Mouse (Mus musculus): ENCODE data around the gene Myl6. TPM values are rescaled to one million over a fixed set of nuclear protein-coding genes. Genes with fewer than 3 reads are reported as not detected.
A peak's percentile ranks its signal among the peaks of the same experiment; 100 is the strongest.
"Not testable (repeated sequence)": the region's sequence is repeated elsewhere in the genome, so short reads cannot be mapped to it uniquely, and the experiment has no call there.

Myl6 gene
- polyA plus RNA-seq, 1 experiment from 2014 or later: 1,676 TPM

- 62% methylated on average over 9 of the region's 9 CpGs for WGBS
- Histone ChIP-seq H3K4me3 (replicated peaks) (no peak overlapping the region), H3K36me3 (0 out of 2 replicates have a peak, but pooled peaks cover 7% of the 10 kb centered on the region), H3K27me3 (replicated peaks) (no peaks in the 10 kb centered on the region), H3K27ac (peak overlapping the region; percentile 9; the same call in 1 of the 2 replicates), H3K9ac (no peak overlapping the region), H3K4me1 (replicated peaks) (0 out of 2 replicates have a peak, but pooled peaks cover 4% of the 10 kb centered on the region), H3K4me2 (replicated peaks) (no peak overlapping the region), H3K9me3 (no peaks in the 10 kb centered on the region)
- ATAC-seq: no peak
Measured at GRCm38 (mm10) chr10:128508260-128508659, 14.3 kb upstream of the Myl6 start.

GRCm38 (mm10) chr10:128505974-128506373 is 12.0 kb upstream of the Myl6 start:
- Histone ChIP-seq H3K27ac (no peak overlapping the region), H3K36me3 (no peaks in the 10 kb centered on the region), H3K9me3 (no peaks in the 10 kb centered on the region), H3K4me3 (replicated peaks) (no peak overlapping the region), H3K4me2 (replicated peaks) (no peak overlapping the region), H3K4me1 (replicated peaks) (peaks cover 11% of the 10 kb centered on the region), H3K9ac (no peak overlapping the region), H3K27me3 (replicated peaks) (no peaks in the 10 kb centered on the region)
- ATAC-seq: no peak
- 94% methylated on average over 14 of the region's 14 CpGs for WGBS

GRCm38 (mm10) chr10:128505371-128505667 is 11.4 kb upstream of the Myl6 start:
- not testable (repeated sequence) for H3K27ac ChIP-seq; H3K27me3 ChIP-seq (replicated peaks); H3K9me3 ChIP-seq; H3K36me3 ChIP-seq; ATAC-seq; H3K9ac ChIP-seq; H3K4me3 ChIP-seq (replicated peaks); H3K4me2 ChIP-seq (replicated peaks)
- H3K4me1 ChIP-seq (replicated peaks): peaks cover 11% of the 10 kb centered on the region
- WGBS: 90% methylated on average over 5 of the region's 5 CpGs

- H3K9ac ChIP-seq: no peak overlapping the region
- no peaks in the 10 kb centered on the region for H3K36me3 ChIP-seq
- no peaks in the 10 kb centered on the region for H3K9me3 ChIP-seq
- 0 out of 2 replicates have a peak, but pooled peaks have one; percentile 9 for ATAC-seq
- H3K27ac ChIP-seq: no peak overlapping the region
- no peaks in the 10 kb centered on the region for H3K27me3 ChIP-seq (replicated peaks)
- H3K4me1 ChIP-seq (replicated peaks): peaks cover 11% of the 10 kb centered on the region
- H3K4me2 ChIP-seq (replicated peaks): no peak overlapping the region
- WGBS: 61% methylated on average over 9 of the region's 9 CpGs
- H3K4me3 ChIP-seq (replicated peaks): no peak overlapping the region
Measured at GRCm38 (mm10) chr10:128504641-128505370, 10.9 kb upstream of the Myl6 start.

GRCm38 (mm10) chr10:128504012-128504411 is 10.1 kb upstream of the Myl6 start:
- Histone ChIP-seq H3K4me1 (replicated peaks) (peaks cover 11% of the 10 kb centered on the region), H3K27me3 (replicated peaks) (no peaks in the 10 kb centered on the region), H3K4me3 (replicated peaks) (no peak overlapping the region), H3K9ac (no peak overlapping the region), H3K9me3 (no peaks in the 10 kb centered on the region), H3K4me2 (replicated peaks) (no peak overlapping the region), H3K36me3 (no peaks in the 10 kb centered on the region), H3K27ac (no peak overlapping the region)
- WGBS: 64% methylated on average over 3 of the region's 3 CpGs
- ATAC-seq: no peak

- H3K27ac ChIP-seq: no peak overlapping the region
- ATAC-seq: no peak
- WGBS: 81% methylated on average over 8 of the region's 8 CpGs
Measured at GRCm38 (mm10) chr10:128503532-128503931, 9.6 kb upstream of the Myl6 start.

GRCm38 (mm10) chr10:128502341-128502740 is 8.4 kb upstream of the Myl6 start:
- ATAC-seq: no peak
- 48% methylated on average over 5 of the region's 5 CpGs for WGBS
- H3K4me1 ChIP-seq (replicated peaks): peaks cover 14% of the 10 kb centered on the region
- H3K36me3 ChIP-seq: no peaks in the 10 kb centered on the region
- H3K4me3 ChIP-seq (replicated peaks): no peak overlapping the region
- H3K4me2 ChIP-seq (replicated peaks): no peak overlapping the region
- 0 out of 2 replicates have a peak overlapping the region, but pooled peaks have one; percentile 36 for H3K27ac ChIP-seq
- H3K9ac ChIP-seq: no peak overlapping the region
- no peaks in the 10 kb centered on the region for H3K27me3 ChIP-seq (replicated peaks)
- no peaks in the 10 kb centered on the region for H3K9me3 ChIP-seq

More at GRCm38 (mm10) chr10:128503532-128503931, 9.6 kb upstream of the Myl6 start:
- Histone ChIP-seq H3K36me3 (no peaks in the 10 kb centered on the region), H3K4me2 (replicated peaks) (no peak overlapping the region), H3K9me3 (no peaks in the 10 kb centered on the region), H3K4me1 (replicated peaks) (peaks cover 11% of the 10 kb centered on the region), H3K4me3 (replicated peaks) (no peak overlapping the region), H3K27me3 (replicated peaks) (no peaks in the 10 kb centered on the region), H3K9ac (no peak overlapping the region)

GRCm38 (mm10) chr10:128499116-128499671 is 5.2 kb upstream of the Myl6 start:
- peak overlapping the region; percentile 57 for H3K4me3 ChIP-seq (replicated peaks)
- 2% methylated on average over 21 of the region's 21 CpGs for WGBS
- H3K27ac ChIP-seq: peak overlapping the region; percentile 88
- H3K4me2 ChIP-seq (replicated peaks): peak overlapping the region; percentile 83
- no peaks in the 10 kb centered on the region for H3K27me3 ChIP-seq (replicated peaks)
- H3K9ac ChIP-seq: peak overlapping the region; percentile 66
- peaks cover 18% of the 10 kb centered on the region for H3K4me1 ChIP-seq (replicated peaks)
- H3K9me3 ChIP-seq: no peaks in the 10 kb centered on the region
- peak; percentile 50 for ATAC-seq
- no peaks in the 10 kb centered on the region for H3K36me3 ChIP-seq

GRCm38 (mm10) chr10:128498590-128498989 is 4.6 kb upstream of the Myl6 start, which contains the start of gene Myl6b:
Gene Myl6b (minus strand): TSS chr10:128498685.
- Histone ChIP-seq H3K4me2 (replicated peaks) (peak within 1 kb of the TSS; percentile 83), H3K4me3 (replicated peaks) (peak within 1 kb of the TSS; percentile 57), H3K27me3 (replicated peaks) (no peaks in the 10 kb centered on the region), H3K36me3 (no peaks in the 10 kb centered on the region), H3K4me1 (replicated peaks) (peaks cover 18% of the 10 kb centered on the region), H3K9ac (peak within 1 kb of the TSS; percentile 66), H3K9me3 (no peaks in the 10 kb centered on the region), H3K27ac (peak within 1 kb of the TSS; percentile 88)
- ATAC-seq: peak; percentile 91
- under 1% methylated on average over 27 of the region's 27 CpGs for WGBS

- Histone ChIP-seq H3K4me2 (replicated peaks) (no peak overlapping the region), H3K4me3 (replicated peaks) (no peak overlapping the region), H3K36me3 (no peaks in the 10 kb centered on the region), H3K27me3 (replicated peaks) (no peaks in the 10 kb centered on the region), H3K9ac (no peak overlapping the region), H3K27ac (no peak overlapping the region), H3K9me3 (no peaks in the 10 kb centered on the region), H3K4me1 (replicated peaks) (peaks cover 17% of the 10 kb centered on the region)
- 49% methylated on average over 6 of the region's 6 CpGs for WGBS
- ATAC-seq: no peak
Measured at GRCm38 (mm10) chr10:128497134-128497737, 3.3 kb upstream of the Myl6 start.

GRCm38 (mm10) chr10:128496509-128497077 is 2.6 kb upstream of the Myl6 start:
- Histone ChIP-seq H3K36me3 (no peaks in the 10 kb centered on the region), H3K4me2 (replicated peaks) (no peak overlapping the region), H3K9me3 (no peaks in the 10 kb centered on the region), H3K9ac (no peak overlapping the region), H3K4me3 (replicated peaks) (no peak overlapping the region), H3K4me1 (replicated peaks) (peaks cover 16% of the 10 kb centered on the region), H3K27ac (no peak overlapping the region), H3K27me3 (replicated peaks) (no peaks in the 10 kb centered on the region)
- 42% methylated on average over 6 of the region's 6 CpGs for WGBS
- no peak for ATAC-seq

GRCm38 (mm10) chr10:128495903-128496302 is 2.0 kb upstream of the Myl6 start:
- Histone ChIP-seq H3K9me3 (no peaks in the 10 kb centered on the region), H3K4me1 (replicated peaks) (peaks cover 22% of the 10 kb centered on the region)
- WGBS: 75% methylated on average over 4 of the region's 4 CpGs

More at GRCm38 (mm10) chr10:128495903-128496302, 2.0 kb upstream of the Myl6 start:
- Histone ChIP-seq H3K9ac (no peak overlapping the region), H3K4me3 (replicated peaks) (no peak overlapping the region), H3K27ac (no peak overlapping the region), H3K27me3 (replicated peaks) (no peaks in the 10 kb centered on the region), H3K36me3 (no peaks in the 10 kb centered on the region), H3K4me2 (replicated peaks) (no peak overlapping the region)
- ATAC-seq: no peak

Measured in intestine, embryonic 15.5 days (tissue).